Mouse (Mus musculus): Measurements from ENCODE around the gene Il1r2. TPM values are rescaled to one million over a fixed set of nuclear protein-coding genes. Genes with fewer than 3 reads are reported as not detected.

The Il1r2 gene
- 2.3 TPM for polyA plus RNA-seq (2014; fragmentation: Illumina TruSeq; extraction: RNeasy Lipid Tissue Mini Kit (QIAGEN cat#74804); ENCODE audit: insufficient read depth, low read depth, low replicate concordance)

GRCm38 (mm10) chr1:40073779-40074178 is at the start of gene Il1r2:
Il1r2 (plus strand) TSS chr1:40074079.

Other genes starting within 250 kb of the Il1r2 start
- gene Map4k4, start 173.2 kb upstream of the Il1r2 start, polyA plus RNA-seq (2014; fragmentation: Illumina TruSeq; extraction: RNeasy Lipid Tissue Mini Kit (QIAGEN cat#74804); ENCODE audit: insufficient read depth, low read depth, low replicate concordance) = 28.9 TPM
- 10.0 TPM for gene Il1r1, start 151.0 kb downstream of the Il1r2 start, polyA plus RNA-seq (2014; fragmentation: Illumina TruSeq; extraction: RNeasy Lipid Tissue Mini Kit (QIAGEN cat#74804); ENCODE audit: insufficient read depth, low read depth, low replicate concordance)

Measured in lung, adult 10 weeks (tissue).